Mouse (Mus musculus): ENCODE results near the gene Dkkl1.
A peak's percentile ranks its signal among the peaks of the same experiment; 100 is the strongest.

The Dkkl1 gene

GRCm38 (mm10) chr7:45229046-45229445 lies 17.1 kb upstream of the Dkkl1 start:
- DNase-seq: no peak

GRCm38 (mm10) chr7:45228548-45228947 lies 16.6 kb upstream of the Dkkl1 start:
- no peak for DNase-seq

GRCm38 (mm10) chr7:45226421-45226820 lies 14.5 kb upstream of the Dkkl1 start:
- DNase-seq: no peak

- no peak for DNase-seq
Observed at GRCm38 (mm10) chr7:45224826-45225225, 12.9 kb upstream of the Dkkl1 start.

GRCm38 (mm10) chr7:45221680-45222079 lies 9.7 kb upstream of the Dkkl1 start:
- no peak for DNase-seq

GRCm38 (mm10) chr7:45216442-45217183 lies 4.7 kb upstream of the Dkkl1 start:
- peak; percentile 76 for DNase-seq

- peak; percentile 62 for DNase-seq
Observed at GRCm38 (mm10) chr7:45215673-45216441, 3.9 kb upstream of the Dkkl1 start, which contains the start of gene Tead2. Gene Tead2, plus strand, starts transcription at chr7:45215753.

GRCm38 (mm10) chr7:45213708-45214107 lies 1.8 kb upstream of the Dkkl1 start:
- no peak for DNase-seq

- no peak for DNase-seq
Observed at GRCm38 (mm10) chr7:45212356-45212755, 409 bp upstream of the Dkkl1 start.

- DNase-seq: no peak
Observed at GRCm38 (mm10) chr7:45211070-45211469, 877 bp downstream of the Dkkl1 start.

- no peak for DNase-seq
Observed at GRCm38 (mm10) chr7:45208260-45208659, 3.7 kb downstream of the Dkkl1 start.

- peak; percentile 95 for DNase-seq
Observed at GRCm38 (mm10) chr7:45204380-45205143, 7.4 kb downstream of the Dkkl1 start, which contains the start of gene Ccdc155. Gene Ccdc155, minus strand, starts transcription at chr7:45204892.

- no peak for DNase-seq
Observed at GRCm38 (mm10) chr7:45202654-45203053, 9.3 kb downstream of the Dkkl1 start.

- no peak for DNase-seq
Observed at GRCm38 (mm10) chr7:45198961-45199360, 13.0 kb downstream of the Dkkl1 start.

GRCm38 (mm10) chr7:45198435-45198834 lies 13.5 kb downstream of the Dkkl1 start:
- peak; percentile 86 for DNase-seq

- no peak for DNase-seq
Observed at GRCm38 (mm10) chr7:45196994-45197393, 15.0 kb downstream of the Dkkl1 start.

GRCm38 (mm10) chr7:45196176-45196535 lies 15.8 kb downstream of the Dkkl1 start:
- no peak for DNase-seq

- no peak for DNase-seq
Observed at GRCm38 (mm10) chr7:45195341-45196175, 16.4 kb downstream of the Dkkl1 start.

GRCm38 (mm10) chr7:45193871-45194785 lies 17.8 kb downstream of the Dkkl1 start:
- DNase-seq: no peak

GRCm38 (mm10) chr7:45193406-45193805 lies 18.5 kb downstream of the Dkkl1 start:
- DNase-seq: no peak

GRCm38 (mm10) chr7:45192585-45193310 lies 19.2 kb downstream of the Dkkl1 start:
- no peak for DNase-seq

Data from lung, postnatal 36 days (tissue).